Mouse (Mus musculus) liver, embryonic 12.5 days (tissue): Measurements from ENCODE around the gene Fgd3. TPM values are rescaled to one million over a fixed set of nuclear protein-coding genes. Genes with fewer than 3 reads are reported as not detected.

Experiments
- ATAC-seq: fragments of 200-750 bp; cut with Nextera tagmentation; 2 replicates; pipeline ENCODE4 v1.8.0; 2017; ENCODE audit warnings: moderate number of reproducible peaks, mild to moderate bottlenecking, moderate library complexity
- H3K27ac ChIP-seq: fragments of 300-500 bp; sonication (generic); 2 replicates; pipeline ENCODE4 v1.5.1; 2016; ENCODE audit warnings: mild to moderate bottlenecking
- H3K27me3 ChIP-seq: fragments of 300-500 bp; sonication (generic); replicated peaks from 2 replicates; pipeline ENCODE4 v1.6.1; 2016; ENCODE audit warnings: mild to moderate bottlenecking, moderate library complexity
- H3K36me3 ChIP-seq: fragments of 300-500 bp; sonication (generic); 2 replicates; pipeline ENCODE4 v1.6.1; 2016; ENCODE audit warnings: mild to moderate bottlenecking, moderate library complexity
- H3K4me1 ChIP-seq: fragments of 300-500 bp; sonication (generic); 2 replicates; pipeline ENCODE4 v1.6.1; 2016
- H3K4me2 ChIP-seq: fragments of 300-500 bp; sonication (generic); 2 replicates; pipeline ENCODE4 v1.6.1; 2016; ENCODE audit warnings: mild to moderate bottlenecking, moderate library complexity
- H3K4me3 ChIP-seq: fragments of 300-500 bp; sonication (generic); 2 replicates; pipeline ENCODE4 v1.5.1; 2016; ENCODE audit warnings: mild to moderate bottlenecking, moderate library complexity
- H3K9ac ChIP-seq: fragments of 300-500 bp; sonication (generic); 2 replicates; pipeline ENCODE4 v1.6.1; 2016; ENCODE audit warnings: mild to moderate bottlenecking, moderate library complexity
- H3K9me3 ChIP-seq: fragments of 300-500 bp; sonication (generic); replicated peaks from 2 replicates; pipeline ENCODE4 v1.6.1; 2016; ENCODE audit warnings: mild to moderate bottlenecking, moderate library complexity
- WGBS: fragments of 180-500 bp; shearing (Covaris S2); methylation state at CpG from one replicate; pipeline ENCODE4 v1.1.7; 2016; ENCODE audit not compliant: insufficient replicate concordance; 5-methylcytosine and 5-hydroxymethylcytosine counted together
- polyA plus RNA-seq: library from polyadenylated mRNA; unstranded; fragments of >200 nt; fragmentation: Nextera tagmentation; extraction: Ambion mirVana; gene quantifications from 2 replicates; pipeline ENCODE4 v1.2.1, GENCODE M21; 2016

Gene Fgd3
- polyA plus RNA-seq, 1 experiment from 2014 or later = 0.32 TPM

GRCm38 (mm10) chr13:49294108-49294507, 26.0 kb downstream of the Fgd3 start:
- H3K27me3 ChIP-seq = no peaks in the 10 kb centered on the region
- H3K9ac ChIP-seq = no peak overlapping the region
- H3K4me1 ChIP-seq = peaks cover 13% of the 10 kb centered on the region
- no peak overlapping the region for H3K4me2 ChIP-seq
- no peak overlapping the region for H3K27ac ChIP-seq
- H3K4me3 ChIP-seq = no peak overlapping the region
- WGBS = 69% methylated on average over 9 of the region's 9 CpGs
- peaks cover 5% of the 10 kb centered on the region; the same call in 1 of the 2 replicates for H3K36me3 ChIP-seq
- no peak for ATAC-seq
- no peaks in the 10 kb centered on the region for H3K9me3 ChIP-seq

GRCm38 (mm10) chr13:49291949-49292348, 28.2 kb downstream of the Fgd3 start:
- no peaks in the 10 kb centered on the region for H3K9me3 ChIP-seq
- H3K9ac ChIP-seq = no peak overlapping the region
- H3K4me2 ChIP-seq = no peak overlapping the region
- H3K36me3 ChIP-seq = peaks cover 16% of the 10 kb centered on the region; the same call in 1 of the 2 replicates
- no peak overlapping the region for H3K4me3 ChIP-seq
- no peak overlapping the region for H3K27ac ChIP-seq
- 54% methylated on average over 6 of the region's 6 CpGs for WGBS
- no peak for ATAC-seq
- no peaks in the 10 kb centered on the region for H3K27me3 ChIP-seq
- no peaks in the 10 kb centered on the region for H3K4me1 ChIP-seq

- H3K4me2 ChIP-seq = no peak overlapping the region
- peaks cover 21% of the 10 kb centered on the region for H3K36me3 ChIP-seq
- H3K9ac ChIP-seq = no peak overlapping the region
- no peaks in the 10 kb centered on the region for H3K4me1 ChIP-seq
- H3K27me3 ChIP-seq = no peaks in the 10 kb centered on the region
- H3K9me3 ChIP-seq = no peaks in the 10 kb centered on the region
- ATAC-seq = no peak
- no peak overlapping the region for H3K4me3 ChIP-seq
- H3K27ac ChIP-seq = no peak overlapping the region
- 39% methylated on average over 1 of the region's 1 CpGs for WGBS
Measured at GRCm38 (mm10) chr13:49291398-49291797, 28.7 kb downstream of the Fgd3 start.

- no peak for ATAC-seq
- Histone ChIP-seq H3K9me3 (no peaks in the 10 kb centered on the region), H3K36me3 (peaks cover 31% of the 10 kb centered on the region), H3K9ac (no peak overlapping the region), H3K4me2 (no peak overlapping the region), H3K27me3 (no peaks in the 10 kb centered on the region), H3K4me3 (no peak overlapping the region), H3K27ac (no peak overlapping the region), H3K4me1 (no peaks in the 10 kb centered on the region)
- WGBS = 82% methylated on average over 6 of the region's 6 CpGs
Measured at GRCm38 (mm10) chr13:49287224-49287623, 32.9 kb downstream of the Fgd3 start.

- Histone ChIP-seq H3K4me3 (no peak overlapping the region), H3K9me3 (no peaks in the 10 kb centered on the region), H3K4me2 (no peak overlapping the region), H3K9ac (no peak overlapping the region), H3K27me3 (no peaks in the 10 kb centered on the region), H3K36me3 (peaks cover 30% of the 10 kb centered on the region), H3K27ac (no peak overlapping the region), H3K4me1 (no peaks in the 10 kb centered on the region)
- WGBS = 66% methylated on average over 3 of the region's 3 CpGs
- ATAC-seq = no peak
Measured at GRCm38 (mm10) chr13:49286750-49287149, 33.4 kb downstream of the Fgd3 start.

- H3K36me3 ChIP-seq = peaks cover 41% of the 10 kb centered on the region
- H3K4me3 ChIP-seq = no peak overlapping the region
- H3K9me3 ChIP-seq = no peaks in the 10 kb centered on the region
- H3K4me2 ChIP-seq = no peak overlapping the region
- no peaks in the 10 kb centered on the region for H3K4me1 ChIP-seq
- H3K27me3 ChIP-seq = no peaks in the 10 kb centered on the region
- no peak for ATAC-seq
- 53% methylated on average over 9 of the region's 9 CpGs for WGBS
- no peak overlapping the region for H3K9ac ChIP-seq
- H3K27ac ChIP-seq = no peak overlapping the region
Measured at GRCm38 (mm10) chr13:49283686-49284085, 36.4 kb downstream of the Fgd3 start.

GRCm38 (mm10) chr13:49282168-49282567, 37.9 kb downstream of the Fgd3 start:
- no peak for ATAC-seq
- H3K4me3 ChIP-seq = no peak overlapping the region

GRCm38 (mm10) chr13:49271831-49272765, 48.0 kb downstream of the Fgd3 start:
- Histone ChIP-seq H3K4me2 (no peak overlapping the region), H3K4me1 (peaks cover 16% of the 10 kb centered on the region), H3K36me3 (no peaks in the 10 kb centered on the region), H3K4me3 (no peak overlapping the region), H3K9ac (no peak overlapping the region), H3K27me3 (no peaks in the 10 kb centered on the region), H3K9me3 (no peaks in the 10 kb centered on the region), H3K27ac (no peak overlapping the region)
- WGBS = 31% methylated on average over 5 of the region's 5 CpGs
- ATAC-seq = peak; percentile 45; the same call in 1 of the 2 replicates

More at GRCm38 (mm10) chr13:49282168-49282567, 37.9 kb downstream of the Fgd3 start:
- H3K4me1 ChIP-seq = no peaks in the 10 kb centered on the region
- H3K27ac ChIP-seq = no peak overlapping the region
- no peak overlapping the region for H3K9ac ChIP-seq
- H3K4me2 ChIP-seq = no peak overlapping the region
- no peaks in the 10 kb centered on the region for H3K9me3 ChIP-seq
- WGBS = 41% methylated on average over 2 of the region's 2 CpGs
- peaks cover 32% of the 10 kb centered on the region for H3K36me3 ChIP-seq
- no peaks in the 10 kb centered on the region for H3K27me3 ChIP-seq

GRCm38 (mm10) chr13:49270500-49270899, 49.6 kb downstream of the Fgd3 start:
- ATAC-seq = no peak
- Histone ChIP-seq H3K4me1 (peaks cover 16% of the 10 kb centered on the region), H3K9ac (no peak overlapping the region), H3K27me3 (no peaks in the 10 kb centered on the region), H3K36me3 (no peaks in the 10 kb centered on the region), H3K9me3 (no peaks in the 10 kb centered on the region), H3K4me3 (no peak overlapping the region), H3K4me2 (no peak overlapping the region), H3K27ac (no peak overlapping the region)
- 69% methylated on average over 8 of the region's 8 CpGs for WGBS

- no peaks in the 10 kb centered on the region for H3K9me3 ChIP-seq
- no peak overlapping the region for H3K27ac ChIP-seq
- no peaks in the 10 kb centered on the region for H3K27me3 ChIP-seq
- H3K9ac ChIP-seq = no peak overlapping the region
- H3K4me1 ChIP-seq = peaks cover 16% of the 10 kb centered on the region
- no peak for ATAC-seq
- H3K4me3 ChIP-seq = no peak overlapping the region
- H3K36me3 ChIP-seq = no peaks in the 10 kb centered on the region
- WGBS = 15% methylated on average over 2 of the region's 2 CpGs
- no peak overlapping the region for H3K4me2 ChIP-seq
Measured at GRCm38 (mm10) chr13:49267645-49268044, 52.5 kb downstream of the Fgd3 start.

- Histone ChIP-seq H3K4me1 (no peaks in the 10 kb centered on the region), H3K36me3 (no peaks in the 10 kb centered on the region), H3K4me3 (no peak overlapping the region), H3K4me2 (no peak overlapping the region), H3K27ac (no peak overlapping the region), H3K27me3 (no peaks in the 10 kb centered on the region), H3K9ac (no peak overlapping the region), H3K9me3 (no peaks in the 10 kb centered on the region)
- WGBS = 60% methylated on average over 15 of the region's 15 CpGs
- ATAC-seq = no peak
Measured at GRCm38 (mm10) chr13:49260036-49260722, 59.9 kb downstream of the Fgd3 start.

GRCm38 (mm10) chr13:49257819-49258313, 62.2 kb downstream of the Fgd3 start:
- no peaks in the 10 kb centered on the region for H3K36me3 ChIP-seq
- H3K27ac ChIP-seq = no peak overlapping the region
- no peak for ATAC-seq
- H3K4me2 ChIP-seq = no peak overlapping the region
- H3K4me1 ChIP-seq = no peaks in the 10 kb centered on the region
- no peaks in the 10 kb centered on the region for H3K9me3 ChIP-seq
- H3K27me3 ChIP-seq = no peaks in the 10 kb centered on the region
- no peak overlapping the region for H3K9ac ChIP-seq
- WGBS = 59% methylated on average over 3 of the region's 3 CpGs
- H3K4me3 ChIP-seq = no peak overlapping the region
